In genomic region chr4:129918901-129919300, GRCm38 (mm10) we compare ENCODE assay signal across 27 mouse cellular contexts. TPM values are rescaled to one million over a fixed set of nuclear protein-coding genes. Genes with fewer than 3 reads are reported as not detected.
"Had no signal": no experiment of that assay in that cellular context is flagged by ENCODE, and none has a peak within 500 bp of the region (broad histone marks: within the 10 kb centered on the region; RNA-seq: fewer than 3 reads in every experiment).

No protein-coding gene starts in this region.

- H3K27ac ChIP-seq: kidney, postnatal 0 days; layer of hippocampus, adult 2 months; limb, embryonic 10.5 days; limb, embryonic 13.5 days; liver, embryonic 12.5 days; liver, embryonic 15.5 days; lung, embryonic 15.5 days; midbrain, embryonic 10.5 days; neural tube, embryonic 13.5 days; stomach, embryonic 15.5 days had no signal

- H3K27me3 ChIP-seq: limb, embryonic 13.5 days; lung, embryonic 15.5 days; neural tube, embryonic 13.5 days; stomach, embryonic 15.5 days had no signal

- ATAC-seq: liver, embryonic 12.5 days had no signal

- DNase-seq: kidney, adult 2 months; kidney, postnatal 25 days; layer of hippocampus, adult 9-11 months; liver; lung, adult 18-20 months; lung, postnatal 10 days; lung, postnatal 36 days; midbrain, embryonic 14.5 days; right cerebral cortex, adult 18-20 months; right cerebral cortex, postnatal 25 days; spleen, adult 18-20 months; thymus, postnatal 25 days had no signal

- H3K36me3 ChIP-seq: limb, embryonic 10.5 days; limb, embryonic 13.5 days; liver, embryonic 12.5 days; liver, embryonic 15.5 days; lung, embryonic 15.5 days; midbrain, embryonic 10.5 days; neural tube, embryonic 13.5 days; stomach, embryonic 15.5 days had no signal

- H3K4me2 ChIP-seq: limb, embryonic 13.5 days; liver, embryonic 12.5 days; liver, embryonic 15.5 days; lung, embryonic 15.5 days; neural tube, embryonic 13.5 days; stomach, embryonic 15.5 days had no signal

- H3K9me3 ChIP-seq: limb, embryonic 10.5 days; limb, embryonic 13.5 days; liver, embryonic 12.5 days; liver, embryonic 15.5 days; lung, embryonic 15.5 days; megakaryocyte, embryonic 14.5 days; midbrain, embryonic 10.5 days; neural tube, embryonic 13.5 days; stomach, embryonic 15.5 days had no signal

- H3K9ac ChIP-seq: limb, embryonic 13.5 days; liver, embryonic 12.5 days; liver, embryonic 15.5 days; lung, embryonic 15.5 days; neural tube, embryonic 13.5 days; stomach, embryonic 15.5 days had no signal

- H3K4me3 ChIP-seq: layer of hippocampus, adult 2 months; limb, embryonic 10.5 days; limb, embryonic 13.5 days; liver, embryonic 12.5 days; liver, embryonic 15.5 days; lung, embryonic 15.5 days; megakaryocyte, embryonic 14.5 days; midbrain, embryonic 10.5 days; myocyte; neural tube, embryonic 13.5 days; stomach, embryonic 15.5 days had no signal

RNA-seq across cellular contexts. Expression of gene Spocd1, which starts 10.1 kb away (rescaled TPM):
- total RNA-seq: neutrophil, adult 5-6 weeks had no signal
- polyA plus RNA-seq: kidney, adult 2 months; kidney, embryonic 14.5 days; kidney, postnatal 0 days; large intestine, adult 2 months; limb, embryonic 10.5 days; liver, embryonic 15.5 days; midbrain, embryonic 10.5 days; midbrain, embryonic 14.5 days; myocyte; neural tube, embryonic 13.5 days had no signal
